Mouse (Mus musculus): ENCODE results near the gene Olfm4. TPM values are rescaled to one million over a fixed set of nuclear protein-coding genes. Genes with fewer than 3 reads are reported as not detected.

Olfm4 gene
- polyA plus RNA-seq, 2 experiments, result 8.0 to 13.4 TPM

GRCm38 (mm10) chr14:80070580-80070979 lies 86.7 kb downstream of the Olfm4 start:
- no peak overlapping the region for H3K9ac ChIP-seq (replicated peaks)
- TF ChIP-seq EP300 (IDR thresholded peaks at IDR 0.05; ENCODE audit: low read depth), result no peak
- no peak for TF ChIP-seq CTCF (IDR thresholded peaks at IDR 0.05; ENCODE audit: low read depth)
- 71% methylated on average over 3 of the region's 3 CpGs for WGBS (ENCODE audit: insufficient replicate concordance)
- no peaks in the 10 kb centered on the region for H3K9me3 ChIP-seq (ENCODE audit: control insufficient read depth, low read length)
- no peaks in the 10 kb centered on the region for H3K4me1 ChIP-seq (replicated peaks; ENCODE audit: control insufficient read depth in 2 of 2, insufficient read depth in 2 of 2, low read length in 1 of 2)
- no peak overlapping the region for H3K27ac ChIP-seq
- no peaks in the 10 kb centered on the region for H3K27me3 ChIP-seq (ENCODE audit: control insufficient read depth, insufficient read depth, low read length)
- H3K36me3 ChIP-seq (replicated peaks; ENCODE audit: control insufficient read depth, insufficient read depth, low read depth), result no peaks in the 10 kb centered on the region
- DNase-seq (ENCODE audit: low read depth in 3 of 3, low spot score in 3 of 3), result no peak
- no peak for ATAC-seq (ENCODE audit: insufficient read depth)
- no peak overlapping the region for H3K4me2 ChIP-seq (ENCODE audit: low read depth)
- H3K4me3 ChIP-seq (ENCODE audit: insufficient read depth in 1 of 2, low read depth in 2 of 2, low read length in 2 of 2), result no peak overlapping the region

Other genes with a start within 250 kb of the Olfm4 start
- 0.03 TPM in 1 of 2 replicates, not detected in the other for gene Pcdh8, start 212.8 kb upstream of the Olfm4 start, polyA plus RNA-seq (2012; rRNA removed)
- gene Pcdh8, start 212.8 kb upstream of the Olfm4 start, polyA plus RNA-seq (2014; fragmentation: Nextera tagmentation; extraction: Ambion mirVana), result not detected in 2 replicates

Data from liver, embryonic 14.5 days (tissue).